Mouse (Mus musculus) adrenal gland, postnatal 36 days (tissue): ENCODE measurements at regions not wholly inside any gene's neighbourhood (a gene's known extent, or its start where the extent isn't known, plus 50 kb on each side); places are given as distances from the start of the nearest gene placed in this dataset.

Source experiments
- DNase-seq, 2 experiments: peaks; one replicate each; pipeline ENCODE4 v3.0.0; 2021; ENCODE audit warnings: mixed read lengths in 1 of 2

DNA sequence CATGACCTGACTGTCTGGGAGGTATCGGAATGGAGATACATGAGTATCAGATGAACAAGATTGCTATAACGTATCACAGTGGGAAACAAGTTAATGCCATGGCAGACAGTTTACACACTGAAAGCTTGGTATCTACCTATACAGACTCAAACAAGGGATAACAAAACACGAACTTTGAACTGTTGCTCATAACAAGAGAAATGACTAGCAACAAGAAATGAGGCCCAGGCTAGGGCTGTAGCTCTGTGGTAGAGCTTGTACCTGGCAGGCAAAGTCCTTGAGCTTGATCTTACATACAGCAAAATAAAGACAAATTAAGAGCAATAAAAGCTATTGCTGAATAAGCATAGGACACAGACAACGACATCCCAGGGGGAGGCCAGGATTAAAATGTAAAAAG lies 172.4 kb upstream of the Pln start:
- DNase-seq, result no peak

DNA sequence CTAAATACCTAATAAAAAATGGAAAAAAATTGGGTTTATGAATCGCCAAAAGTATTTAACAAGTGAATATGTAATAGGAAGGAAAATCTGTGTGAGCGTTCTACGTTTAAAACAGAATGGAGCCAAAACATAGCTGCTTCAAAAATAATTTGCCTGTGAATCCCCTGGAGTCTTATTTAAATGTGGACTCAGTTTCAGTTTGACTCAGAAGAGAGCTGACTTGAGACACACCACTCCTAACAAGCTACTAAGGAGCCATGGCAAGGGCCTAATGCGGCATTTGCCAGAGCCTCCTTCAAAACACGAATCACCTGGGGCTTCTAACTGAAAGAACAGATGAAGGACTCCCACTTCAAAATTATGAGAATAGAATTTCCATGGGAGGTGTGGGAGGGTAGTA lies 169.7 kb upstream of the Pln start:
- no peak for DNase-seq

- no peak for DNase-seq
Measured at GRCm38 (mm10) chr10:53174038-53174564, 163.4 kb upstream of the Pln start.

- no peak for DNase-seq
Measured at GRCm38 (mm10) chr10:53175946-53176345, 161.5 kb upstream of the Pln start.

- DNase-seq, result no peak
Measured at GRCm38 (mm10) chr10:53178561-53178960, 158.9 kb upstream of the Pln start.

GRCm38 (mm10) chr10:53179109-53179508 lies 158.4 kb upstream of the Pln start:
- peak; percentile 34 to 37 for DNase-seq

- DNase-seq, result no peak
Measured at GRCm38 (mm10) chr10:53180751-53181151, 156.7 kb upstream of the Pln start.

DNA sequence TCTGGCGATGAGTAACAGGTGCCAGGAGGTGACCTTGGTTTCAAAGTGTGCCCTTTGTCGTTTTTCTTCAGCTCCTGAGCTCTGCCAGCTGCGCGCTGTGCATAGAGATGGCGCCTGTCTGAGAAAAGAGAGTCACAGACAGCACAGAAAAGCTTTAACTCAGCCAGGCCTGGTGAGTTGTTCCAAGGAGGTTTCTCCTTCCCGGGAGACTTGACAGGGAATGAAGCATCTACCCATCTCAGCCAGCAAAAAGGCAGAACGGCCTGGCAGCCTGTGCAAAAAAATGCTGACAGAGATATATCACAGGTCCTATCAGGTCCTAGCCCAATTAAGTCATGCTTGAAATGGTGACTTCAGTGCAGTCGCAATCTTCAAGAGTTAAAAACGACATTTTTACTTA lies 156.1 kb upstream of the Pln start:
- DNase-seq, result peak; percentile 5 to 7

DNA sequence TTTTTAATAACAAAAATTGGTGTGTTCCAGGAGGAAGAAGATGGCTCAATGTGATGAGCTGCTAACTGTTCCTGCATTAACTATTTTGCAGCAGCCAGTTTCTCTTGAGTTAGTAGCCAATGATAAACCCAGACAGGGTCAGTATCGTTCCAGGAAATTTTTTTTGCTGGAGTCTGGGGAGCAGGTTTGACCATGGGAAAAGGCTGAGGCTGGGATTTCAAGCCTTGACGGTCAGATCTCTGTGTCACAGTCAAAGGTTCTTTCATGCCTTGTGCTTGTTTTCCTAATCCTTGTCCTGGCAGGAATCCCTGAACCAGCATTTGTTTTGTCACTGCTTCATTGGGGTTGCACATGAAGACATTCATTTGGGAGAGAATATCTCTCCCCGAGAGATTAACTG lies 129.0 kb upstream of the Pln start:
- no peak for DNase-seq

DNA sequence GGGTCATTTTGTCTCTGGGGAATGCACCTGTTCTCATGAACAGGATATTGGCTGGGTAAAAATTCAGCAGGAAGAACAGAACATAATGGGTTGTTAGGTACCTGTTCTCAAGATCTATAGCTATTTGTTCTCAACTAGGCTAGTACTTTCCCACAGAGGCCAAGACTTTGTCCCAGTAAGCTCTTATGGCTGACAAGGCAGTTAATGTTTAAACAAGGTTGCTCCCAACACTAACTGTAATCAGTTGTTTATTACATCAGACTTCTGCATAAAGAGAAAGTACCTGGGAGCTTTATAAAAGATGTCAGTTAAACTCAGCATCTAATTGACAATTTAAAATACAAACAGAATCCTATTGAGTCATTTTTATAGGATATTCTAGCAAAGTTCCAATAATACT lies 127.6 kb upstream of the Pln start:
- DNase-seq, result no peak
